Mouse (Mus musculus) ES-E14 (cell line): ENCODE results near the gene Selenoo.

Experiments used
- HCFC1 ChIP-seq: IDR thresholded peaks from 2 replicates; pipeline ENCODE4 v1.6.1; 2012; ENCODE audit warnings: low read length, inconsistent platforms, borderline replicate concordance; ENCODE audit not compliant: insufficient read depth
- MAFK ChIP-seq: IDR thresholded peaks from 2 replicates; pipeline ENCODE4 v1.6.1; 2014; ENCODE audit warnings: mild to moderate bottlenecking, low read depth, low read length, inconsistent platforms; ENCODE audit not compliant: insufficient read depth

- TF ChIP-seq HCFC1 (no peak), MAFK (no peak)
Observed at GRCm38 (mm10) chr15:89068226-89068625, 20.7 kb upstream of the Selenoo start.
